Mouse (Mus musculus) bone marrow macrophage, adult 2 months (primary cell): ENCODE data around the gene Slc22a1.

Experiments used
- CTCF ChIP-seq: IDR thresholded peaks from 2 replicates; pipeline ENCODE4 v1.5.1; 2012; ENCODE audit warnings: low read depth, mild to moderate bottlenecking, low read length, moderate library complexity
- POLR2A ChIP-seq: IDR thresholded peaks from 2 replicates; pipeline ENCODE4 v1.6.1; 2012; ENCODE audit warnings: mild to moderate bottlenecking, low read depth, low read length, borderline replicate concordance

DNA sequence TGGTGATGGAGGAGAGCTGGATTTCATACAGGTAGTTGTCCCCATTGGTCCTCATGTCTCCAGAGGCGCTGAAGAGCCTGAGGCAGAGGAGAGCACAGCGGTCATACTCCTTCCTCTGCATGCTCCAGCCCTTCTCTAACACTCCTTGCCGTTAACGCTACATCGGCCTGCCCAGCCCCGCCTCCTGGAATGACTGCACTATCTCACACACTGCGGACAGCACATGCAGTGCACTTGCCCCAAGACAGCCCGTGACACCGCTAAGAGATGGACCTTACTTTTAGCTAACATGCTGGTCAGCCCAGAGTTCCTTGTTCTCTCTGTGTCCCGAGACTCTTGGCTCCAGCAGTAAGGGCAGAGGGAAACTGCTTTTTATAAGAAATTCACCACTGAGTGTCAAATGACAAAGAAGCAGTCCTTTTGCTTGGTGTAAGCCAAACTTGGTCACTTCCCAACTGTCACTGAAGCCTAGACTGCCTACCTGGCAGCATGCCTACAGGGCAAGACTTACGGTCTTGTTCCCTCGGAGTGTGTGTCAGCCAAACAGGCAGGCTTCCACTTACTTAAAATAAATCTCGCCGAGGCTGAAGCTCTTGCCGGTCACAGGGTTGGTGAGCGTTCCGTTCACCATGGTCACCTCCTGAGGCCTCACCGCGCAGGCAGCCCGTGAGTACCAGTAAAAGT, 12.9 kb upstream of the Slc22a1 start:
- TF ChIP-seq CTCF = no peak
- TF ChIP-seq POLR2A = no peak
